Mouse (Mus musculus) liver, embryonic 16.5 days (tissue): ENCODE data around the gene Iqca. TPM values are rescaled to one million over a fixed set of nuclear protein-coding genes. Genes with fewer than 3 reads are reported as not detected.

Experiments used
- ATAC-seq: fragments of 200-750 bp; cut with Nextera tagmentation; 2 replicates; pipeline ENCODE4 v1.8.0; 2017; ENCODE audit warnings: low read depth, mild to moderate bottlenecking, moderate number of reproducible peaks, moderate library complexity
- H3K27ac ChIP-seq: fragments of 300-500 bp; sonication (generic); 2 replicates; pipeline ENCODE4 v1.5.1; 2014; ENCODE audit warnings: mild to moderate bottlenecking, low read length
- H3K27me3 ChIP-seq: fragments of 300-500 bp; sonication (generic); 2 replicates; pipeline ENCODE4 v1.6.1; 2014; ENCODE audit warnings: low read depth, low read length, mixed read lengths; ENCODE audit not compliant: control insufficient read depth, insufficient read depth
- H3K36me3 ChIP-seq: fragments of 300-500 bp; sonication (generic); 2 replicates; pipeline ENCODE4 v1.6.1; 2014; ENCODE audit warnings: mild to moderate bottlenecking; ENCODE audit not compliant: control insufficient read depth, insufficient read depth
- H3K4me1 ChIP-seq: fragments of 300-500 bp; sonication (generic); 2 replicates; pipeline ENCODE4 v1.6.1; 2014; ENCODE audit warnings: low read depth, low read length, mixed read lengths; ENCODE audit not compliant: control insufficient read depth
- H3K4me2 ChIP-seq: fragments of 300-500 bp; sonication (generic); 2 replicates; pipeline ENCODE4 v1.6.1; 2014; ENCODE audit warnings: low read depth, low read length, mixed read lengths
- H3K4me3 ChIP-seq: fragments of 300-500 bp; sonication (generic); 2 replicates; pipeline ENCODE4 v1.5.1; 2014; ENCODE audit warnings: low read depth, mild to moderate bottlenecking, low read length
- H3K9ac ChIP-seq: fragments of 300-500 bp; sonication (generic); 2 replicates; pipeline ENCODE4 v1.6.1; 2014; ENCODE audit warnings: low read depth, low read length
- H3K9me3 ChIP-seq: fragments of 300-500 bp; sonication (generic); replicated peaks from 2 replicates; pipeline ENCODE4 v1.6.1; 2016; ENCODE audit warnings: low read length; ENCODE audit not compliant: control insufficient read depth
- WGBS: fragments of 180-500 bp; shearing (Covaris S2); extraction: QIAGEN DNeasy Blood & Tissue Kit; methylation state at CpG from one replicate; pipeline ENCODE4 v1.1.7; 2014; ENCODE audit not compliant: insufficient replicate concordance; 5-methylcytosine and 5-hydroxymethylcytosine counted together
- polyA plus RNA-seq: library from polyadenylated mRNA; unstranded; fragments of >200 nt; fragmentation: Nextera tagmentation; extraction: Ambion mirVana; gene quantifications from 2 replicates; pipeline ENCODE4 v1.2.1, GENCODE M21; 2015

Iqca gene
- polyA plus RNA-seq, 1 experiment from 2014 or later, result 0.37 TPM

DNA sequence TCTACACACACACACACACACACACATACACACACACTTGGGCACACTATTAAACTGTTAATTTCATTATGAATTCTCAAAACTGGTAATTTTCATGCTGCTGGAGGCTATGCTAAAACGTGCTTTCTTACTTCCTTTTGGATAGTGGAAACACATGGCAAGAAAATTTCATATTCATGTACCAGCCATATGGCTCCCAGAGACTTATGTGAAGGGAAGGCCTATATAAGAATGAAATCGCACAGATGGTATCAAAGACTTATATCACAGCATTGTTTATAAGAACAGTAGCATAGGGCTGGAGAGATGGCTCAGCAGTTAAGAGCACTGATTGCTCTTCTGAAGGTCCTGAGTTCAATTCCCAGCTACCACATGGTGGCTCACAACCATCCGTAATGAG is 141.0 kb downstream of the Iqca start:
- Histone ChIP-seq H3K4me1 (no peaks in the 10 kb centered on the region), H3K4me2 (no peak overlapping the region), H3K27me3 (no peaks in the 10 kb centered on the region), H3K36me3 (no peaks in the 10 kb centered on the region), H3K9me3 (no peaks in the 10 kb centered on the region), H3K9ac (no peak overlapping the region), H3K4me3 (no peak overlapping the region), H3K27ac (no peak overlapping the region)
- ATAC-seq, result no peak
- 55% methylated on average over 3 of the region's 3 CpGs for WGBS

DNA sequence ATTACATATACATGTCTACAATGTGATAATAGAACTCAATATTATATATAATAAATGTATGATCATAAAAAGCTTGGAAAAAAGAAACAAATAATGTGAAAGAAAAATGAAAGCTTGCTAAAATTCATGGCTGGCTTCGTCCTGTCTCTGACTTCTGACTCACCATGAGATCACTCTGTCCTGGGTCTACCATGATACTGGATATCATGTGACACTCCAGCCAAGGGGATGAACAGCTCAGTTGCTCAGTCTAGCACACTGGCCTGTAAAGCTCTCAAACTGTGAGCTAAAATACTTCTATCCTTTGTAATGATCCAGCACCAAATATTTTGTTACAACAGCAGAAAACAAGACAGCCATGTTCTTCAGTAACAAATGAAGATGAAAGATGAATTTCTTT is 143.1 kb downstream of the Iqca start:
- H3K27me3 ChIP-seq, result no peaks in the 10 kb centered on the region
- H3K9ac ChIP-seq, result no peak overlapping the region
- no peak overlapping the region for H3K4me3 ChIP-seq
- no peaks in the 10 kb centered on the region for H3K4me1 ChIP-seq
- H3K4me2 ChIP-seq, result no peak overlapping the region
- ATAC-seq, result no peak
- H3K9me3 ChIP-seq, result no peaks in the 10 kb centered on the region
- H3K36me3 ChIP-seq, result no peaks in the 10 kb centered on the region
- 56% methylated on average over 1 of the region's 1 CpGs for WGBS
- H3K27ac ChIP-seq, result no peak overlapping the region

DNA sequence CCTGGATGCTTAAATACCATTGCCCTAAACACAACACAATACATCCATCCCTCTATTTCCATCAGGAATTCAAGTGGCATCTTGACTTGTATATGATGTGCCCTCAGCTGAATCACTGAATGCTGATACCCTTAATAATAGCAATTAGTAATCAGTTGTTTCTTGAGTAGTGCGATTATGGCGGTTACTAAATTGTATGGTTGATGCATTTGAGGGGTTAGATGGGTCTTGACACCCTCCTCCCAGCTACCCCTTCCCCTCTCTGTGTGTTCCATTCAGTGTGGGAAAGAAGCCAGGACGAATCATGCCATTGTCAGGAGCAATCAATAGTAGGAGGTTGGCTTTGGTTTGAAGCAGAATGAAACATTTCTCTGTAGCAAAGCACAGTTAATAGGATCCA is 144.0 kb downstream of the Iqca start:
- Histone ChIP-seq H3K9ac (no peak overlapping the region), H3K27ac (no peak overlapping the region), H3K4me3 (no peak overlapping the region), H3K36me3 (no peaks in the 10 kb centered on the region), H3K4me2 (no peak overlapping the region), H3K4me1 (no peaks in the 10 kb centered on the region), H3K27me3 (no peaks in the 10 kb centered on the region), H3K9me3 (no peaks in the 10 kb centered on the region)
- no peak for ATAC-seq
- 61% methylated on average over 3 of the region's 3 CpGs for WGBS

DNA sequence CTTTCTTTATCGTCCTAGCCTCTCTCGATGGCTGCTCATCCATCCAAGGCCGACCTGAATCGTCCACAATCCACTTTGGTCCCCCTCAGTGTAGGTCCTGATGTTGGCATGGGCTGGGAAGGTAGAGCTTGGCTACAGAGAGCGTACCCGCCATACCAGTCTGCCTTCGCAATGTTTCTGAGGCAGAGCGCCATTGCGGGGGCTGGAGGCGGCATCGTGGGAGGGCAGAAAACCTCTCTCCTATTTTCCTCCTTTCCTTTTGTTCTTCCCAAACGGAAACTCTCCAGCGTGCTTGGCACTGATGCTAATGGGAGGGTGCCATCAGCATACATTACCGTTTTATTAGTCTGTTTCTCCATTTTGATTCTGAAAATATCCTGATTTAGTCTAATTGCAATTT is 146.5 kb downstream of the Iqca start:
- H3K4me3 ChIP-seq, result no peak overlapping the region
- ATAC-seq, result no peak
- no peaks in the 10 kb centered on the region for H3K4me1 ChIP-seq
- H3K9me3 ChIP-seq, result no peaks in the 10 kb centered on the region
- no peak overlapping the region for H3K4me2 ChIP-seq
- H3K27me3 ChIP-seq, result no peaks in the 10 kb centered on the region
- no peaks in the 10 kb centered on the region for H3K36me3 ChIP-seq
- WGBS, result 60% methylated on average over 14 of the region's 14 CpGs
- H3K9ac ChIP-seq, result no peak overlapping the region
- H3K27ac ChIP-seq, result no peak overlapping the region

DNA sequence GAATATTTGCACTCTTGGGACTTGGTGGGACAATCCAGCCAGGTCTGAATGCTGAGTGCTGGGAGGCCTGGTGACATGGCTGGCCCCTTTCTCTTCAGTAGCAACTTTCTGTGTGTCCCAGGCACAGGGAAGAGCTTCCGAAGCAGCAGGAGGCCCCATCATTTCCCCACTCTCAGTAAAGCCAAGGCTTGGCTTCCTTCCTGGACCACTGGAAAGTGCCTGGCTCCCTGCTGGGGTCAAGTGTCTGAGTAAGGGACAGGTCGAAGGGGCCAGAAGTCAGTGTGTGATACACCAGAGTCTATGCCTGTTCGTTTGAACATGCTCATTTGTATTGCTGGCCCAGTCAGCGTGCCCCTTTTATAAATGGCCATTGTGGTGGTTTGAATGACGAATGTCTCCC is 152.2 kb downstream of the Iqca start:
- Histone ChIP-seq H3K4me1 (no peaks in the 10 kb centered on the region), H3K36me3 (no peaks in the 10 kb centered on the region), H3K9me3 (no peaks in the 10 kb centered on the region), H3K27me3 (no peaks in the 10 kb centered on the region), H3K27ac (no peak overlapping the region), H3K4me3 (no peak overlapping the region), H3K4me2 (no peak overlapping the region), H3K9ac (no peak overlapping the region)
- ATAC-seq, result no peak
- WGBS, result 36% methylated on average over 5 of the region's 5 CpGs

DNA sequence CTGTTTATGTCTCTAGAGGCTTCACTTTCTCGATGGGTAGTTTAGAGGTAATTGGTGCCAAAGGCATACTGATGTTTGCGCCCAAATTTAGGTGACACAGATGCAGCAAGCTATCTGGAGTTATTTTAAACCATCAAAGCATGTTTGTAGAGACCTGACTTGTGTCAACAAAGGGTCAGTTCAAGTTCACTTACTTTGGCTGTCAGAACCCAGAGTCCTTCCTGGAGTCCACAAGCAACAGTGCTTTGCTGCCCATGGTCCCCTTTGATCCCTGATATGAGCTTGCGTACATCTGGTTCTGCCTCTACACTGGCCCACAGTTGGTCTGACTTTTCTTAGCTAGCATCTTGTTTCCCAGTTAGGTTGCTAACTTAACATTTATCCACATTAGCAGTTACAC is 153.3 kb downstream of the Iqca start:
- H3K36me3 ChIP-seq, result no peaks in the 10 kb centered on the region
- H3K4me1 ChIP-seq, result no peaks in the 10 kb centered on the region
- H3K27ac ChIP-seq, result no peak overlapping the region
- H3K4me2 ChIP-seq, result no peak overlapping the region
- H3K9ac ChIP-seq, result no peak overlapping the region
- H3K27me3 ChIP-seq, result no peaks in the 10 kb centered on the region
- no peaks in the 10 kb centered on the region for H3K9me3 ChIP-seq
- WGBS, result 56% methylated on average over 3 of the region's 3 CpGs
- ATAC-seq, result no peak
- no peak overlapping the region for H3K4me3 ChIP-seq

DNA sequence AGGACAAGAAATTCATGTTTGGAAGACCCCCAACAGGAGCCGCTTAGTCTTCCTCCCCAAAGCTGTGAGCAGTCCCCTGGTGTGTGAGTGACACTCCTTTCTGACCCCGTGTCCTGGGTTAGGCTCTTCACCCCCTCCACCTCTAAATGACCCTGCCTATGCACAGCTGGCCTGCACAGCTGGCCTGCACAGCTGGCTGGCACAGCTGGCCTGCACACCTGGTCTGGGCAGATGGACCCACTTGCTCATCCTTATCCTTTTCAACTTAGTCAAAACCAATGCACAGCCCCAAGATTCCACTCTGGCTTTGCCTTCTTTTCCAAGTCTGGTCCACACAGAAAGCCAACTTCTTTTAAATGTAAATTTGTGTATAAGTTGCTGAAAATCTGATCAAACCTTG is 154.5 kb downstream of the Iqca start:
- no peak overlapping the region for H3K9ac ChIP-seq
- no peaks in the 10 kb centered on the region for H3K36me3 ChIP-seq
- H3K4me3 ChIP-seq, result no peak overlapping the region
- no peaks in the 10 kb centered on the region for H3K4me1 ChIP-seq
- 51% methylated on average over 2 of the region's 2 CpGs for WGBS
- no peak overlapping the region for H3K27ac ChIP-seq
- no peaks in the 10 kb centered on the region for H3K9me3 ChIP-seq
- peaks cover 3% of the 10 kb centered on the region; the same call in 1 of the 2 replicates for H3K27me3 ChIP-seq
- no peak for ATAC-seq
- no peak overlapping the region for H3K4me2 ChIP-seq

DNA sequence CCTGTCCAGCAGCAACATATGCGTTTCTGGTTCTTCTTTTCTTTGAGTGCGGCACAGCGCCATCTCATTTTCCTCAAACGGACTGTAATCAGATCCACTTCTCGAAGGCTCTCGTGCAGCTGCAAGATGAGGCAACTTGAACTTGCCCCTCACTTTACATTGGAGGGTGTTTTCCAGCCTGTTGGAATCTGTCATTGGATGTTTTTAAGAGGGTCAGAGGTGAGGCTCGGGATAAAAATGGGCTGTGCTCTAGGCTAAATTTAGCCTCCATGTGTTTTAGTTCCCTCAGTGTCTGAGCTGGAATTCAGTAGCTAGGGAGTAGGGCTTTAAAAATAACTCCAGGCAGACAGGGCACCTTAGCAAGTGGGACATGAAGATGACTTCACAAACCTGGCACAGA is 155.1 kb downstream of the Iqca start:
- 57% methylated on average over 7 of the region's 7 CpGs for WGBS
- Histone ChIP-seq H3K9me3 (no peaks in the 10 kb centered on the region), H3K4me2 (no peak overlapping the region), H3K27ac (no peak overlapping the region), H3K4me3 (no peak overlapping the region), H3K4me1 (no peaks in the 10 kb centered on the region), H3K27me3 (peaks cover 9% of the 10 kb centered on the region), H3K9ac (no peak overlapping the region), H3K36me3 (no peaks in the 10 kb centered on the region)
- no peak for ATAC-seq

DNA sequence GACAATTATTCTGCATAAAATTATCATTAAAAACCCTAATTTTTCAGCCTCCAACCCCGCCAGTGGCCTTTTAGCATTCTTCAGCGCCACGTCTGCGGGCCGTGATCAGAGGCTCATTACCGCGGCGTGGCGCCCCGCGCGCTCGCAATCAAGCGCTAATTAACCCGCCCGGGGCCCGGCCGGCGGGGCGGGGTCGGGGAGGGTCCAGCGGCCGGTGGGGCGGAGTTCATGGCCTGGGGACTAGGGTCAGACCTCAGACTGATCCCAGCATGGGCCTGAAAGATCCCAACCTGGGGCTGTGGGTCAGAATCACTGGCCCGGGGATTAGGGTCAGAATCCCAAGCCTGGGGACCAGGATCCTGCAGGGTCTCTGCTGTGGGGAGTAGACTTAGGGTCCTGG is 160.9 kb downstream of the Iqca start:
- Histone ChIP-seq H3K9ac (no peak overlapping the region), H3K4me2 (no peak overlapping the region)

More for the DNA sequence above, 160.9 kb downstream of the Iqca start:
- Histone ChIP-seq H3K4me3 (no peak overlapping the region), H3K4me1 (no peaks in the 10 kb centered on the region), H3K27ac (no peak overlapping the region), H3K9me3 (no peaks in the 10 kb centered on the region), H3K36me3 (no peaks in the 10 kb centered on the region), H3K27me3 (peaks cover 26% of the 10 kb centered on the region)
- WGBS, result 6% methylated on average over 25 of the region's 25 CpGs
- no peak for ATAC-seq
